Mouse (Mus musculus): Measurements from ENCODE around the gene Psmb9. TPM values are rescaled to one million over a fixed set of nuclear protein-coding genes. Genes with fewer than 3 reads are reported as not detected.

Psmb9 gene
- polyA plus RNA-seq, 1 experiment, result 0.26 TPM

GRCm38 (mm10) chr17:34197904-34198520 lies 10.4 kb upstream of the Psmb9 start:
- H3K4me2 ChIP-seq (ENCODE audit: low read depth), result peak overlapping the region; percentile 64
- no peak for TF ChIP-seq REST (IDR thresholded peaks at IDR 0.05; ENCODE audit: insufficient read depth, insufficient read length)
- no peak for TF ChIP-seq USF1 (IDR thresholded peaks at IDR 0.05; ENCODE audit: low read depth)
- no peak for TF ChIP-seq TCF3 (IDR thresholded peaks at IDR 0.05; ENCODE audit: insufficient read length, low read depth)
- no peak for TF ChIP-seq MAX (IDR thresholded peaks at IDR 0.05; ENCODE audit: low read depth)
- H3K4me3 ChIP-seq, result peak overlapping the region; percentile 7
- H3K27me3 ChIP-seq (ENCODE audit: control insufficient read depth, insufficient read depth, insufficient read length), result peaks cover 56% of the 10 kb centered on the region
- no peak overlapping the region for H3ac ChIP-seq (ENCODE audit: control insufficient read depth, insufficient read length)
- H3K79me2 ChIP-seq (ENCODE audit: control insufficient read depth, insufficient read depth), result no peaks in the 10 kb centered on the region
- no peaks in the 10 kb centered on the region for H3K36me3 ChIP-seq (ENCODE audit: control insufficient read depth, insufficient read depth)

GRCm38 (mm10) chr17:34196941-34197894 lies 9.7 kb upstream of the Psmb9 start, which contains the start of gene Psmb8:
Gene Psmb8 (plus strand): TSS chr17:34197721.
- peak within 1 kb of the TSS; percentile 64 for H3K4me2 ChIP-seq (ENCODE audit: low read depth)
- peaks cover 63% of the 10 kb centered on the region for H3K27me3 ChIP-seq (ENCODE audit: control insufficient read depth, insufficient read depth, insufficient read length)
- H3ac ChIP-seq (ENCODE audit: control insufficient read depth, insufficient read length), result no peak within 1 kb of the TSS
- peak within 1 kb of the TSS; percentile 7 for H3K4me3 ChIP-seq
- TF ChIP-seq MAX (IDR thresholded peaks at IDR 0.05; ENCODE audit: low read depth) (no peak), REST (IDR thresholded peaks at IDR 0.05; ENCODE audit: insufficient read depth, insufficient read length) (no peak), CEBPB (IDR thresholded peaks at IDR 0.05; ENCODE audit: insufficient read depth, poor library complexity, severe bottlenecking) (no peak), SRF (IDR thresholded peaks at IDR 0.05; ENCODE audit: control insufficient read depth, insufficient read length, low read depth) (no peak), POLR2AphosphoS2 (IDR thresholded peaks at IDR 0.05; ENCODE audit: insufficient read length, low read depth) (no peak), MYOG (IDR thresholded peaks at IDR 0.05; ENCODE audit: control insufficient read depth in 1 of 3, insufficient read depth in 1 of 3, insufficient read length in 2 of 3, low read depth in 2 of 3) (no peak), USF1 (IDR thresholded peaks at IDR 0.05; ENCODE audit: low read depth) (no peak), E2F4 (IDR thresholded peaks at IDR 0.05; ENCODE audit: insufficient read depth) (no peak)
- H3K79me2 ChIP-seq (ENCODE audit: control insufficient read depth, insufficient read depth), result no peaks in the 10 kb centered on the region
- H3K36me3 ChIP-seq (ENCODE audit: control insufficient read depth, insufficient read depth), result no peaks in the 10 kb centered on the region

- Histone ChIP-seq H3K27me3 (ENCODE audit: control insufficient read depth, insufficient read depth, insufficient read length) (peaks cover 71% of the 10 kb centered on the region), H3K36me3 (ENCODE audit: control insufficient read depth, insufficient read depth) (no peaks in the 10 kb centered on the region), H3K79me2 (ENCODE audit: control insufficient read depth, insufficient read depth) (no peaks in the 10 kb centered on the region), H3K4me3 (no peak overlapping the region), H3K4me2 (ENCODE audit: low read depth) (no peak overlapping the region), H3ac (ENCODE audit: control insufficient read depth, insufficient read length) (no peak overlapping the region)
- TF ChIP-seq MAX (IDR thresholded peaks at IDR 0.05; ENCODE audit: low read depth), result no peak
Measured at GRCm38 (mm10) chr17:34196491-34196890, 8.9 kb upstream of the Psmb9 start.

GRCm38 (mm10) chr17:34194723-34195122 lies 7.2 kb upstream of the Psmb9 start:
- Histone ChIP-seq H3K4me2 (ENCODE audit: low read depth) (no peak overlapping the region), H3K79me2 (ENCODE audit: control insufficient read depth, insufficient read depth) (no peaks in the 10 kb centered on the region), H3K4me3 (no peak overlapping the region), H3K36me3 (ENCODE audit: control insufficient read depth, insufficient read depth) (no peaks in the 10 kb centered on the region), H3ac (ENCODE audit: control insufficient read depth, insufficient read length) (no peak overlapping the region), H3K27me3 (ENCODE audit: control insufficient read depth, insufficient read depth, insufficient read length) (peaks cover 82% of the 10 kb centered on the region)
- no peak for TF ChIP-seq TCF12 (IDR thresholded peaks at IDR 0.05; ENCODE audit: insufficient read depth, poor library complexity, severe bottlenecking)
- TF ChIP-seq SRF (IDR thresholded peaks at IDR 0.05; ENCODE audit: control insufficient read depth, insufficient read length, low read depth), result no peak
- TF ChIP-seq POLR2A (IDR thresholded peaks at IDR 0.05; ENCODE audit: insufficient read length, low read depth), result no peak
- no peak for TF ChIP-seq POLR2AphosphoS2 (IDR thresholded peaks at IDR 0.05; ENCODE audit: insufficient read length, low read depth)

- Histone ChIP-seq H3K4me2 (ENCODE audit: low read depth) (no peak overlapping the region), H3K27me3 (ENCODE audit: control insufficient read depth, insufficient read depth, insufficient read length) (peaks cover 82% of the 10 kb centered on the region)
- TF ChIP-seq MYOD1 (IDR thresholded peaks at IDR 0.05; ENCODE audit: control insufficient read depth in 1 of 3, insufficient read length in 2 of 3, low read depth in 2 of 3) (no peak), MAX (IDR thresholded peaks at IDR 0.05; ENCODE audit: low read depth) (no peak), TCF3 (IDR thresholded peaks at IDR 0.05; ENCODE audit: insufficient read length, low read depth) (no peak), CEBPB (IDR thresholded peaks at IDR 0.05; ENCODE audit: insufficient read depth, poor library complexity, severe bottlenecking) (no peak), TCF12 (IDR thresholded peaks at IDR 0.05; ENCODE audit: insufficient read depth, poor library complexity, severe bottlenecking) (no peak), USF1 (IDR thresholded peaks at IDR 0.05; ENCODE audit: low read depth) (no peak), SRF (IDR thresholded peaks at IDR 0.05; ENCODE audit: control insufficient read depth, insufficient read length, low read depth) (no peak), E2F4 (IDR thresholded peaks at IDR 0.05; ENCODE audit: insufficient read depth) (no peak)
Measured at GRCm38 (mm10) chr17:34193468-34193867, 5.9 kb upstream of the Psmb9 start.

More at GRCm38 (mm10) chr17:34193468-34193867, 5.9 kb upstream of the Psmb9 start:
- H3K79me2 ChIP-seq (ENCODE audit: control insufficient read depth, insufficient read depth), result no peaks in the 10 kb centered on the region
- no peaks in the 10 kb centered on the region for H3K36me3 ChIP-seq (ENCODE audit: control insufficient read depth, insufficient read depth)
- H3K4me3 ChIP-seq, result no peak overlapping the region
- no peak overlapping the region for H3ac ChIP-seq (ENCODE audit: control insufficient read depth, insufficient read length)

All from myocyte (in vitro differentiated cells).